Mouse (Mus musculus): ENCODE results near the gene Zic5.

GRCm38 (mm10) chr14:122476041-122476821, 10.8 kb upstream of the Zic5 start:
- no peak for TF ChIP-seq CTCF (IDR thresholded peaks at IDR 0.05; ENCODE audit: extremely low read depth, insufficient read depth, low read length)
- no peak for TF ChIP-seq POLR2A (IDR thresholded peaks at IDR 0.05; ENCODE audit: extremely low read depth, insufficient read depth, low read length)

Measured in cortical plate, adult 2 months (tissue).